Mouse (Mus musculus): ENCODE measurements around the gene Pkp1.

- no peak for TF ChIP-seq CTCF (IDR thresholded peaks at IDR 0.05; ENCODE audit: low read depth, low read length)
- TF ChIP-seq GATA1 (IDR thresholded peaks at IDR 0.05; ENCODE audit: borderline replicate concordance, low read length) = no peak
- no peak for TF ChIP-seq TAL1 (conservative IDR thresholded peaks at IDR 0.05; ENCODE audit: low read depth, low read length)
Measured at GRCm38 (mm10) chr1:135834983-135835382, 84.0 kb downstream of the Pkp1 start.
